In genomic region chr11:52079978-52080377, GRCm38 (mm10) we compare ENCODE assay signal across 10 mouse cellular contexts. TPM values are rescaled to one million over a fixed set of nuclear protein-coding genes. Genes with fewer than 3 reads are reported as not detected.
DNase-seq lines count a peak whose midpoint lies in the region; ATAC-seq lines count a peak whose summit lies in the region.
"Had no signal": no experiment of that assay in that cellular context is flagged by ENCODE, and none has a peak within 500 bp of the region (broad histone marks: within the 10 kb centered on the region; RNA-seq: fewer than 3 reads in every experiment).

No protein-coding gene starts in this region.

- H3K9ac ChIP-seq in hindbrain, embryonic 16.5 days (ENCODE audit: low read depth, low read length) = no peak overlapping the region
- H3K9ac ChIP-seq: midbrain, embryonic 12.5 days had no signal

- intact Hi-C loops in gastrocnemius, postnatal 14 days (cut with DNase I; ENCODE audit: low total_unique reads) = no loop called here

- no peaks in the 10 kb centered on the region for H3K4me1 ChIP-seq in hindbrain, embryonic 16.5 days (ENCODE audit: control insufficient read depth, insufficient read depth, low read depth, low read length)

- H3K36me3 ChIP-seq in hindbrain, embryonic 16.5 days (ENCODE audit: control insufficient read depth, insufficient read depth, low read length) = no peaks in the 10 kb centered on the region
- H3K36me3 ChIP-seq: midbrain, embryonic 12.5 days had no signal

- H3K27ac ChIP-seq in hindbrain, embryonic 16.5 days (ENCODE audit: low read depth, low read length) = no peak overlapping the region
- H3K27ac ChIP-seq: midbrain, embryonic 12.5 days had no signal

- H3K4me2 ChIP-seq in hindbrain, embryonic 16.5 days (ENCODE audit: low read length) = no peak overlapping the region
- H3K4me2 ChIP-seq: midbrain, embryonic 12.5 days had no signal

- 5% methylated on average over 5 of the region's 5 CpGs for WGBS in hindbrain, embryonic 16.5 days

- peak; percentile 50; the same call in 1 of the 2 replicates for ATAC-seq in hindbrain, embryonic 16.5 days

- H3K27me3 ChIP-seq in hindbrain, embryonic 16.5 days (replicated peaks; ENCODE audit: control insufficient read depth, insufficient read depth, low read length) = no peaks in the 10 kb centered on the region
- H3K27me3 ChIP-seq: midbrain, embryonic 12.5 days had no signal

- DNase-seq in ovary, adult 18-20 months (ENCODE audit: low spot score) = peak; percentile 51
- no peak for DNase-seq in ovary, postnatal 10 days (ENCODE audit: low spot score)
- peak; percentile 74 for DNase-seq in brain, adult 2 months (ENCODE audit: low read depth, low spot score)
- peak; percentile 61 to 67 for DNase-seq in lung, postnatal 4 days
- DNase-seq in yolk sac, embryonic 10.5 days (ENCODE audit: low spot score) = peak; percentile 29
- DNase-seq in frontal cortex, postnatal 14 days (ENCODE audit: low spot score in 2 of 2) = no peak
- DNase-seq in gastrocnemius, postnatal 14 days = no peak

- H3K9me3 ChIP-seq in hindbrain, embryonic 16.5 days (ENCODE audit: control insufficient read depth, low read length) = no peaks in the 10 kb centered on the region
- H3K9me3 ChIP-seq: midbrain, embryonic 12.5 days had no signal

- no peak overlapping the region for H3K4me3 ChIP-seq in hindbrain, embryonic 16.5 days (ENCODE audit: low read length)
- H3K4me3 ChIP-seq: erythroblast, embryonic 14.5 days; midbrain, embryonic 12.5 days had no signal

RNA-seq across cellular contexts. Expression of gene Ppp2ca, which starts 18.5 kb away (rescaled TPM):
- 124 and 125 TPM in 2 replicates for polyA plus RNA-seq in hindbrain, embryonic 16.5 days (2015; fragmentation: Nextera tagmentation; extraction: Ambion mirVana)
- total RNA-seq in gastrocnemius, postnatal 14 days (2021) = 10 to 100 TPM; 40.8 to 41.4 TPM

Comparison
In these comparisons a context has a peak if more than half of its experiments do, and no peak if none do; other contexts are left out.
1. DNase-seq: peak in ovary, adult 18-20 months (single experiment), brain, adult 2 months (single experiment), lung, postnatal 4 days (2 of 2) and yolk sac, embryonic 10.5 days (single experiment); none in ovary, postnatal 10 days (single experiment), frontal cortex, postnatal 14 days (0 of 2) and gastrocnemius, postnatal 14 days (single experiment).